Mouse (Mus musculus): ENCODE results near the gene Tpsab1. TPM values are rescaled to one million over a fixed set of nuclear protein-coding genes. Genes with fewer than 3 reads are reported as not detected.
A peak's percentile ranks its signal among the peaks of the same experiment; 100 is the strongest.

Tpsab1 gene
- not detected in 2 replicates for polyA plus RNA-seq (2012; rRNA removed)

DNA sequence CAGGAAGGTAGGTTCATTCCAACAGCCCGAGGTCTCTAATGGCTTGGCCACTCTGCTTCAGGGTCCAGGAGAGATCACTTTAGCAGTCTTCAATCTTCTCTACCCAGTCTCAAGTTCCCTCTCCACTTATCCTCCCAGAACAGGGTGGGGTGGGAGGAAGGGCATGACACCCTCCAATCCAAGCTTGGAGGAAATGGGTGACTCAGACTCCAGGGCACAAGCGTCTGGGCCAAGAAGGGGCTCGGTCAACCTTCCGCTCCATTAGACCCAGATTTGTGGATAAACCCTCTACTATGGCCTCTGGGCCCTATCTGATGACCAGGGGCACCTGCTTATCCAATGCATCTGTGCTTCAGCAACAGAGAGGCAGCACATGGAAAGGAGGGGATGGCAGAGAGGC is at the start of gene Tpsab1:
Gene Tpsab1, minus strand, starts transcription at position 101 of the 400 bp plus-strand sequence.
- TF ChIP-seq POLR2A (IDR thresholded peaks at IDR 0.05; ENCODE audit: borderline replicate concordance, insufficient read depth, low read length): no peak
- no peak for TF ChIP-seq CTCF (IDR thresholded peaks at IDR 0.05; ENCODE audit: borderline replicate concordance, insufficient read depth, low read depth, low read length)
- Histone ChIP-seq H3K27me3 (ENCODE audit: control insufficient read depth, insufficient read depth, low read length) (no peaks in the 10 kb centered on the region), H3K4me3 (replicated peaks; ENCODE audit: insufficient read depth, low read depth, low read length) (no peak within 1 kb of the TSS), H3K27ac (ENCODE audit: insufficient read depth, low read length) (no peak within 1 kb of the TSS), H3K4me1 (ENCODE audit: control insufficient read depth, insufficient read depth, low read length) (no peaks in the 10 kb centered on the region)
- no peak for DNase-seq
- 68% methylated on average over 4 of the region's 4 CpGs for WGBS

DNA sequence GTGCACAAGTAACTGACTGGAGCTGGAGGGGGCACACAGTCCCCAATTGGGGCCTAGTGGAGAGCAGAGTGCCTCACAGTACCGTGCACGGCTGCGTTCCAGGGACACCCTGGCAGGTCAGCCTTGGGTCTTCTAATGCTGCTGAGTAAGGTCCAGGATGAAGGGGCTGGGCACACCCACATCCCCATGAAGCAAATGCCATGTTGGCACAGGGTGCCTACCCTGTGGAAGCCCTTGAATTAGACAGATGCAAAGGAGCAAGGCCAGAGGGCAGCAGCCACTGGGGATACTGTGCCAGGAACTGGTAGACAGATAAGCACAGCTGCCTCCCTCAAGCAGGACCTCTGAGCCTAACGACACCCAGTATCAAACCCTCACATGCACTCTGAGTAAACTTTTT is 49.2 kb upstream of the Tpsab1 start:
- Histone ChIP-seq H3K27ac (ENCODE audit: insufficient read depth, low read length) (no peak overlapping the region), H3K27me3 (ENCODE audit: control insufficient read depth, insufficient read depth, low read length) (no peaks in the 10 kb centered on the region), H3K4me1 (ENCODE audit: control insufficient read depth, insufficient read depth, low read length) (no peaks in the 10 kb centered on the region), H3K4me3 (replicated peaks; ENCODE audit: insufficient read depth, low read depth, low read length) (no peak overlapping the region)
- WGBS: 71% methylated on average over 4 of the region's 4 CpGs
- no peak for DNase-seq
- no peak for TF ChIP-seq POLR2A (IDR thresholded peaks at IDR 0.05; ENCODE audit: borderline replicate concordance, insufficient read depth, low read length)
- no peak for TF ChIP-seq CTCF (IDR thresholded peaks at IDR 0.05; ENCODE audit: borderline replicate concordance, insufficient read depth, low read depth, low read length)

DNA sequence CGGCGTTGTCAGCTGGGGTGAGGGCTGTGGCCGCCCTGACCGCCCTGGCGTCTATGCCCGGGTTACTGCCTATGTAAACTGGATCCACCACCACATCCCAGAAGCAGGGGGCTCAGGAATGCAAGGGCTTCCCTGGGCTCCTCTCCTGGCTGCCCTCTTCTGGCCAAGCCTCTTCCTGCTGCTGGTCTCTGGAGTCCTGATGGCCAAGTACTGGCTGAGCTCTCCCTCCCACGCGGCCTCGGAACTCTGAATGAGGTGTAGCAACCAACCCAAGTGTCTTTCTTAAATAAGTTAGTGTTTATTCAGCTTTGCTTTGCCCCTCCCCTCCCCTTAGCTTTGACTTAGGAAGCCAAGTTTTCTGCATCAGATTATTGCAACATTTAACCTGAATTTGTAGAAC is 28.6 kb upstream of the Tpsab1 start:
- Histone ChIP-seq H3K27ac (ENCODE audit: insufficient read depth, low read length) (no peak overlapping the region), H3K27me3 (ENCODE audit: control insufficient read depth, insufficient read depth, low read length) (no peaks in the 10 kb centered on the region), H3K4me1 (ENCODE audit: control insufficient read depth, insufficient read depth, low read length) (no peaks in the 10 kb centered on the region), H3K4me3 (replicated peaks; ENCODE audit: insufficient read depth, low read depth, low read length) (no peak overlapping the region)
- TF ChIP-seq POLR2A (IDR thresholded peaks at IDR 0.05; ENCODE audit: borderline replicate concordance, insufficient read depth, low read length) (no peak), CTCF (IDR thresholded peaks at IDR 0.05; ENCODE audit: borderline replicate concordance, insufficient read depth, low read depth, low read length) (no peak; the same call in 1 of the 2 replicates)
- no peak for DNase-seq
- 25% methylated on average over 9 of the region's 9 CpGs for WGBS

DNA sequence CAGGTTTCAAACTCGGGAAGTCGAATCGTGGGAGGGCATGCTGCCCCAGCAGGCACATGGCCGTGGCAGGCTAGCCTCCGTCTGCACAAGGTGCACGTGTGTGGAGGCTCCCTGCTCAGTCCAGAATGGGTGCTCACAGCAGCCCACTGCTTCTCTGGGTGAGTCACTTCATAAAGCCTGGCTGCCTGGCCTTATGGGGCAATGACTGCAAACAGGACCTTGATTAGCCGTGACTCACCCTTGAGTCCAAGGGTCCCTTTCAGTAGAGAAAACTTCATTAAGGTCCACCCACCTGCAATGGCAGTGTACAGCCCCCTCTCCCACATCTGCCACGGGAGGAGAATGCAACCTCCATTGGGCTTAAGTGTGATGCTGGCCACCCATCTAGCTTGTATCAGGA is 27.1 kb upstream of the Tpsab1 start:
- no peak for TF ChIP-seq CTCF (IDR thresholded peaks at IDR 0.05; ENCODE audit: borderline replicate concordance, insufficient read depth, low read depth, low read length)
- TF ChIP-seq POLR2A (IDR thresholded peaks at IDR 0.05; ENCODE audit: borderline replicate concordance, insufficient read depth, low read length): no peak
- 70% methylated on average over 8 of the region's 8 CpGs for WGBS
- H3K4me1 ChIP-seq (ENCODE audit: control insufficient read depth, insufficient read depth, low read length): no peaks in the 10 kb centered on the region

GRCm38 (mm10) chr17:25368973-25369372 is 23.6 kb upstream of the Tpsab1 start, which contains the start of gene Tpsg1:
Gene Tpsg1 (plus strand): TSS chr17:25369273.
- Histone ChIP-seq H3K27me3 (ENCODE audit: control insufficient read depth, insufficient read depth, low read length) (no peaks in the 10 kb centered on the region), H3K4me3 (replicated peaks; ENCODE audit: insufficient read depth, low read depth, low read length) (no peak within 1 kb of the TSS), H3K4me1 (ENCODE audit: control insufficient read depth, insufficient read depth, low read length) (no peaks in the 10 kb centered on the region), H3K27ac (ENCODE audit: insufficient read depth, low read length) (no peak within 1 kb of the TSS)
- TF ChIP-seq POLR2A (IDR thresholded peaks at IDR 0.05; ENCODE audit: borderline replicate concordance, insufficient read depth, low read length) (no peak), CTCF (IDR thresholded peaks at IDR 0.05; ENCODE audit: borderline replicate concordance, insufficient read depth, low read depth, low read length) (no peak)
- no peak for DNase-seq
- whole genome bisulfite sequencing: 80% methylated on average over 3 of the region's 3 CpGs

More for the DNA sequence above, 27.1 kb upstream of the Tpsab1 start:
- H3K4me3 ChIP-seq (replicated peaks; ENCODE audit: insufficient read depth, low read depth, low read length): no peak overlapping the region
- DNase-seq: no peak
- no peak overlapping the region for H3K27ac ChIP-seq (ENCODE audit: insufficient read depth, low read length)
- no peaks in the 10 kb centered on the region for H3K27me3 ChIP-seq (ENCODE audit: control insufficient read depth, insufficient read depth, low read length)

GRCm38 (mm10) chr17:25366005-25366404 is 20.6 kb upstream of the Tpsab1 start, which contains the start of gene Tpsb2:
Gene Tpsb2 (plus strand): TSS chr17:25366305.
- no peak for TF ChIP-seq CTCF (IDR thresholded peaks at IDR 0.05; ENCODE audit: borderline replicate concordance, insufficient read depth, low read depth, low read length)
- no peak for DNase-seq
- WGBS: 79% methylated on average over 2 of the region's 2 CpGs
- H3K27me3 ChIP-seq (ENCODE audit: control insufficient read depth, insufficient read depth, low read length): no peaks in the 10 kb centered on the region
- H3K27ac ChIP-seq (ENCODE audit: insufficient read depth, low read length): no peak within 1 kb of the TSS
- H3K4me1 ChIP-seq (ENCODE audit: control insufficient read depth, insufficient read depth, low read length): no peaks in the 10 kb centered on the region
- H3K4me3 ChIP-seq (replicated peaks; ENCODE audit: insufficient read depth, low read depth, low read length): no peak within 1 kb of the TSS

DNA sequence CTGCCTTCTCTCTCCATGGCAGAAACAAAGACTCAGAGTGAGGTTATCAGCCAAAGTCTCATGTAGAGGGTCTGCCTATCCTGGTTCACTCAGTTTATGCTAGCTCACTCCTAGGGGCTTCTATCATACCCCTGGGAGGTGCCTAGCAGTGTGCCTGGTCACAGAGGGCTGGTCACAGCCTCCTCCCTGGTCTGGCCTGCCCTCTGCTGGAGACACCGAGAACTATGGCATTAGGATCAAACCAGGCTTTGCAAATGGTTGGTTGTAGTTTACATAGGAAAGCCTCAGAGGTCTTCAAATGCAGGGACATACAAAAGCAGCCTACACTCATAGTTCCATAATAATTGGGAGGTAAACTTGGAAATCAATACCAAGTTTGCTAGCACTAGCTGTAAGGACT is 18.4 kb upstream of the Tpsab1 start:
- TF ChIP-seq POLR2A (IDR thresholded peaks at IDR 0.05; ENCODE audit: borderline replicate concordance, insufficient read depth, low read length) (no peak), CTCF (IDR thresholded peaks at IDR 0.05; ENCODE audit: borderline replicate concordance, insufficient read depth, low read depth, low read length) (peak; percentile 79)
- peak; percentile 17 to 35 for DNase-seq
- no peak overlapping the region for H3K27ac ChIP-seq (ENCODE audit: insufficient read depth, low read length)
- no peak overlapping the region for H3K4me3 ChIP-seq (replicated peaks; ENCODE audit: insufficient read depth, low read depth, low read length)
- H3K4me1 ChIP-seq (ENCODE audit: control insufficient read depth, insufficient read depth, low read length): no peaks in the 10 kb centered on the region
- WGBS: 5% methylated on average over 1 of the region's 1 CpGs
- H3K27me3 ChIP-seq (ENCODE audit: control insufficient read depth, insufficient read depth, low read length): no peaks in the 10 kb centered on the region

DNA sequence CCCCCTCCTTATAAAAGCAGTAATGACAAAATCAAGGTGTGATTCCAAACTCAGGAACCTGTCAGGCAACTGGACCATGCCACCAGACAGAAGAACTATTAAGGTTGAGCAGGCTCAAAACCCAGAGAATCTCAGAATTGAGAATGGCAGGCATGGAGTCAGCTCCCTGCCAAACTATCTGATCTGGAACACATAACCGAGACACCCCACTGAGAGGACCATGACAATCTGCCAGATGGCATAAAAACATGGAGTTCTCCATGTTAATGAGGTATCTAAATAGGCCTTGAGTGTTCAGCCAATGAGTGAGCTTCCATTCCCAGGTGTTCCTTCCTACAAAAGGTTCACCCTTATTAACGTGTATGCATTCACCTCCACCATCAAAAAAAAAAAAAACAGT is 15.9 kb upstream of the Tpsab1 start:
- no peak overlapping the region for H3K4me3 ChIP-seq (replicated peaks; ENCODE audit: insufficient read depth, low read depth, low read length)
- TF ChIP-seq POLR2A (IDR thresholded peaks at IDR 0.05; ENCODE audit: borderline replicate concordance, insufficient read depth, low read length) (no peak), CTCF (IDR thresholded peaks at IDR 0.05; ENCODE audit: borderline replicate concordance, insufficient read depth, low read depth, low read length) (no peak)
- DNase-seq: no peak
- H3K27me3 ChIP-seq (ENCODE audit: control insufficient read depth, insufficient read depth, low read length): no peaks in the 10 kb centered on the region
- WGBS: 26% methylated on average over 2 of the region's 2 CpGs
- no peaks in the 10 kb centered on the region for H3K4me1 ChIP-seq (ENCODE audit: control insufficient read depth, insufficient read depth, low read length)
- H3K27ac ChIP-seq (ENCODE audit: insufficient read depth, low read length): no peak overlapping the region
